Mouse (Mus musculus) hindbrain, postnatal 0 days (tissue): ENCODE measurements at regions not wholly inside any gene's neighbourhood (a gene's known extent, or its start where the extent isn't known, plus 50 kb on each side); places are given as distances from the start of the nearest gene placed in this dataset.

ENCODE experiments used
- ATAC-seq: fragments of 200-750 bp; cut with Nextera tagmentation; 2 replicates; pipeline ENCODE4 v1.8.0; 2017; ENCODE audit warnings: mild to moderate bottlenecking, moderate TSS enrichment, moderate library complexity
- DNase-seq: peaks from one replicate; pipeline ENCODE4 v3.0.0-alpha.2; 2015; ENCODE audit warnings: low spot score
- H3K27ac ChIP-seq: fragments of 300-500 bp; sonication (generic); 2 replicates; pipeline ENCODE4 v1.5.1; 2014; ENCODE audit warnings: mild to moderate bottlenecking
- H3K27me3 ChIP-seq: fragments of 300-500 bp; sonication (generic); 2 replicates; pipeline ENCODE4 v1.6.1; 2014; ENCODE audit warnings: low read length, mixed read lengths; ENCODE audit not compliant: insufficient read depth
- H3K36me3 ChIP-seq: fragments of 300-500 bp; sonication (generic); 2 replicates; pipeline ENCODE4 v1.6.1; 2014; ENCODE audit warnings: low read length, mixed read lengths; ENCODE audit not compliant: insufficient read depth
- H3K4me1 ChIP-seq: fragments of 300-500 bp; sonication (generic); 2 replicates; pipeline ENCODE4 v1.6.1; 2014; ENCODE audit warnings: antibody characterized with exemption, low read length, mixed read lengths; ENCODE audit not compliant: insufficient read depth
- H3K4me2 ChIP-seq: fragments of 300-500 bp; sonication (generic); 2 replicates; pipeline ENCODE4 v1.6.1; 2014; ENCODE audit warnings: low read depth, mild to moderate bottlenecking, low read length, moderate library complexity, mixed read lengths
- H3K4me3 ChIP-seq: fragments of 300-500 bp; sonication (generic); 2 replicates; pipeline ENCODE4 v1.5.1; 2014; ENCODE audit warnings: low read length
- H3K9ac ChIP-seq: fragments of 300-500 bp; sonication (generic); replicated peaks from 2 replicates; pipeline ENCODE4 v1.6.1; 2014; ENCODE audit warnings: mild to moderate bottlenecking, low read length, moderate library complexity, mixed read lengths
- H3K9me3 ChIP-seq: fragments of 300-500 bp; sonication (generic); 2 replicates; pipeline ENCODE4 v1.6.1; 2016; ENCODE audit warnings: low read length, mixed read lengths
- CTCF ChIP-seq: IDR thresholded peaks from 2 replicates; pipeline ENCODE4 v1.5.1; 2016; ENCODE audit warnings: antibody characterized with exemption, control low read depth, low read depth
- WGBS: fragments of 180-500 bp; shearing (Covaris S2); extraction: QIAGEN DNeasy Blood & Tissue Kit; methylation state at CpG from one replicate; pipeline ENCODE4 v1.1.7; 2014; 5-methylcytosine and 5-hydroxymethylcytosine counted together

- ATAC-seq (peak; percentile 90), DNase-seq (peak; percentile 61)
- no peak overlapping the region for H3K4me2 ChIP-seq
- peaks cover 9% of the 10 kb centered on the region; the same call in 1 of the 2 replicates for H3K4me1 ChIP-seq
- 16% methylated on average over 2 of the region's 2 CpGs for WGBS
- peak overlapping the region; percentile 32; the same call in 1 of the 2 replicates for H3K27ac ChIP-seq
- no peaks in the 10 kb centered on the region for H3K9me3 ChIP-seq
- H3K9ac ChIP-seq: no peak overlapping the region
- H3K4me3 ChIP-seq: no peak overlapping the region
- TF ChIP-seq CTCF: no peak
- H3K36me3 ChIP-seq: no peaks in the 10 kb centered on the region
- no peaks in the 10 kb centered on the region for H3K27me3 ChIP-seq
These were observed 411.0 kb upstream of the Zfp462 start for GRCm38 (mm10) chr4:54533846-54534245.

DNA sequence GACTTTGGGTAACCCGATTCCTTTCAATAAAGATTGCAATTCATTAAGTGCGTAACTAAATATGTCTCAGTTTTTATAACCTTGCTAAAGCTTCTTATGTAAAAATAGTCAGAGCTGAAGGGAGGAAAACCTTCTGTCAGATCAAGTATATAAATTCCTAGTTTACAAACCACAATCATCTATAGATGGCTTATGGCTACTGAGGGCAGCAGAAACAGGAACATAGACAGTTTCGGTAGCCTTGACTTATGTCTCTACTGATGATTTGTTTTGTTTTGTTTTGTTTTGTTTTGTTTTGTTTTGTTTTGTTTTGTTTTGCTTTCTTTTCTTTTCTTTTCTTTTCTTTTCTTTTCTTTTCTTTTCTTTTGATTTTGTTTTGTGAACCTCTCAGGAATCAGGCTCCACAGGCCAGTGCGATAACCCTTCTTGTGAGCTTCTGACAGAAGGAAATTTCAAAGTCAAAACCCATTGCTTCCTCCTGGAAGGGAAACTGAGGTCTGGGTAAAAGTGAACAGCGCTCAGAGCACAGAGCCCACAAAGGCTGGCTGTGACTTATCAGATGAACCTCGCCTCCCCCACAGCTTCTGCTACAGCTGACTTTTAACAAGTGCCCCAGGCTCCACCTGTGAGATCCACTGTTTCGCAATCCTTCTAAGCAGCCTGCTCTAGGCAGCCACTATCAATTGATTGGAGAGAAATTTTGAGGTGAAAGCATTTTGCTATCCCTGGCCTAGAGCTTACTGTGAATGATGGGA, 391.8 kb upstream of the Zfp462 start:
- Histone ChIP-seq H3K9ac (no peak overlapping the region), H3K4me2 (no peak overlapping the region), H3K9me3 (no peaks in the 10 kb centered on the region), H3K27me3 (no peaks in the 10 kb centered on the region), H3K4me3 (no peak overlapping the region), H3K27ac (no peak overlapping the region), H3K36me3 (no peaks in the 10 kb centered on the region), H3K4me1 (no peaks in the 10 kb centered on the region)
- 91% methylated on average over 7 of the region's 7 CpGs for WGBS
- no peak for TF ChIP-seq CTCF
- no peak for ATAC-seq
- DNase-seq: no peak

- H3K9me3 ChIP-seq: no peaks in the 10 kb centered on the region
- no peak overlapping the region for H3K9ac ChIP-seq
- ATAC-seq: no peak
- no peak for DNase-seq
- TF ChIP-seq CTCF: no peak
- 97% methylated on average over 1 of the region's 1 CpGs for WGBS
- no peaks in the 10 kb centered on the region for H3K4me1 ChIP-seq
- no peak overlapping the region for H3K4me2 ChIP-seq
- H3K4me3 ChIP-seq: no peak overlapping the region
- no peaks in the 10 kb centered on the region for H3K36me3 ChIP-seq
- H3K27me3 ChIP-seq: no peaks in the 10 kb centered on the region
- H3K27ac ChIP-seq: no peak overlapping the region
These were observed 381.8 kb upstream of the Zfp462 start for GRCm38 (mm10) chr4:54563075-54563474.

GRCm38 (mm10) chr4:54573185-54573584, 371.7 kb upstream of the Zfp462 start:
- no peak for TF ChIP-seq CTCF
- no peaks in the 10 kb centered on the region for H3K4me1 ChIP-seq
- H3K36me3 ChIP-seq: no peaks in the 10 kb centered on the region
- DNase-seq (no peak), ATAC-seq (no peak)
- H3K27ac ChIP-seq: no peak overlapping the region
- no peak overlapping the region for H3K4me3 ChIP-seq
- H3K4me2 ChIP-seq: no peak overlapping the region
- no peaks in the 10 kb centered on the region for H3K9me3 ChIP-seq
- H3K9ac ChIP-seq: no peak overlapping the region
- no peaks in the 10 kb centered on the region for H3K27me3 ChIP-seq

DNA sequence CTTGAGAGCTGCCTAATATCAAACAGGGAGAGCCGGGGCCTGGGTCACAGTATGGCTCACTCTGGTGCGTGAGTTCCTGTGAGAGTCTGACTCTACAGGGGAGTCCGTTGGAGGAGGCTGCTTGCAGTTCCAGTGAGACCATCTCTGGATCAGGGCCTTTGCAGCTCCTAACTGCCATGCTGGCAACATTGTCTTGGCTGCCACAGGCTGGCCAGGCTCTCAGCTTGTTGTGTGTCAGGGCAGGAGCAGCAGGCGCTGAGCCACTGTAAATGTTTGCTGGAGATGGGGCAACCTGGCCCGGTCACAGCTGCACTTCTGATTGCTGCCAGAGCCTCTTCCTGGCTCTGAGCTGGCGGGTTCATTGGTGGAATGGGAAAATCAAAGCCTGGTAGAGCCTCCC, 357.7 kb upstream of the Zfp462 start:
- Histone ChIP-seq H3K27me3 (no peaks in the 10 kb centered on the region), H3K27ac (no peak overlapping the region), H3K9me3 (no peaks in the 10 kb centered on the region), H3K9ac (no peak overlapping the region), H3K4me1 (no peaks in the 10 kb centered on the region), H3K36me3 (no peaks in the 10 kb centered on the region), H3K4me3 (no peak overlapping the region), H3K4me2 (no peak overlapping the region)
- no peak; the same call in 1 of the 2 replicates for TF ChIP-seq CTCF
- peak; percentile 83 for ATAC-seq
- 54% methylated on average over 6 of the region's 6 CpGs for WGBS
- DNase-seq: peak; percentile 62

- Histone ChIP-seq H3K4me1 (no peaks in the 10 kb centered on the region), H3K4me3 (no peak overlapping the region), H3K4me2 (no peak overlapping the region), H3K27ac (no peak overlapping the region), H3K9me3 (no peaks in the 10 kb centered on the region), H3K36me3 (no peaks in the 10 kb centered on the region), H3K27me3 (no peaks in the 10 kb centered on the region), H3K9ac (no peak overlapping the region)
- ATAC-seq (no peak), DNase-seq (no peak)
- no peak for TF ChIP-seq CTCF
- 84% methylated on average over 6 of the region's 6 CpGs for WGBS
These were observed 356.1 kb upstream of the Zfp462 start for GRCm38 (mm10) chr4:54588704-54589103.
